Mouse (Mus musculus) G1E (cell line): ENCODE data around the gene Rftn2.

Experiments used
- CTCF ChIP-seq: IDR thresholded peaks from 2 replicates; pipeline ENCODE4 v1.5.1; 2012; ENCODE audit warnings: low read depth, low read length, inconsistent platforms, mixed read lengths
- GATA1 ChIP-seq: IDR thresholded peaks from 2 replicates; pipeline ENCODE4 v1.6.1; 2012; ENCODE audit warnings: borderline replicate concordance, low read length, inconsistent platforms, mixed read lengths
- GATA2 ChIP-seq: IDR thresholded peaks from 2 replicates; pipeline ENCODE4 v1.6.1; 2012; ENCODE audit warnings: low read depth, low read length, inconsistent platforms, borderline replicate concordance
- POLR2AphosphoS5 ChIP-seq: IDR thresholded peaks from 2 replicates; pipeline ENCODE4 v1.6.1; 2012; ENCODE audit warnings: low read depth, low read length, inconsistent platforms; ENCODE audit not compliant: insufficient replicate concordance
- TAL1 ChIP-seq: conservative IDR thresholded peaks from 2 replicates; pipeline ENCODE4 v1.6.1; 2012; ENCODE audit warnings: low read depth, low read length, inconsistent platforms, mixed read lengths

- TF ChIP-seq POLR2AphosphoS5 (no peak), CTCF (no peak), TAL1 (no peak), GATA1 (no peak), GATA2 (no peak)
Observed at GRCm38 (mm10) chr1:55195021-55195420, 31.6 kb downstream of the Rftn2 start.
